Mouse (Mus musculus) retina, adult 2 months (tissue): ENCODE data around the gene Gm3839.
"Not testable (repeated sequence)": the region's sequence is repeated elsewhere in the genome, so short reads cannot be mapped to it uniquely, and the experiment has no call there.

ENCODE experiments used
- DNase-seq: peaks from one replicate; pipeline ENCODE4 v3.0.0-alpha.2; 2012; ENCODE audit warnings: low read depth, low spot score

The Gm3839 gene

GRCm38 (mm10) chr14:11356626-11357025 lies at the start of gene Gm3839:
Gm3839 (minus strand) TSS chr14:11356726.
- DNase-seq, result not testable (repeated sequence)

GRCm38 (mm10) chr14:11405661-11406060 lies 49.1 kb upstream of the Gm3839 start:
- no peak for DNase-seq

DNA sequence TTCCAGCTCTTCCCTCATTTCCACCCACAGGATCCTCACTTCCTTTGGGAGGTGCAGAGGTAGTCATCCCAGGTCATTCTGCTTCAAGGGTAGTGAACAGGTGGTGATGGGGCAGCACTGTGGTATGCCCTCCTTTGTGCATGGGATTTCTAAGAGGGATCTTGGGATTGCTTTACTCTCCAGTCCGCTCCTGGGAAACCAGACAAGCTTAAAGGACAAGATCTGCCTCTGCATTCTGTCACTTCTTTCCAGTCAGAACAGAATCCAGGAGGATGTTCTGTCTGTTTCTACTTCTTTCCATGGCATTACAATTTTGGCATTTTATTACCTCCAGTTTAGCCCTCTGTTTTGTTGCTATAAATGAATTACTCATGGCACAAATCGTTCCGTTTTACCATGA lies 21.3 kb upstream of the Gm3839 start:
- no peak for DNase-seq

GRCm38 (mm10) chr14:11375225-11375624 lies 18.7 kb upstream of the Gm3839 start:
- no peak for DNase-seq

DNA sequence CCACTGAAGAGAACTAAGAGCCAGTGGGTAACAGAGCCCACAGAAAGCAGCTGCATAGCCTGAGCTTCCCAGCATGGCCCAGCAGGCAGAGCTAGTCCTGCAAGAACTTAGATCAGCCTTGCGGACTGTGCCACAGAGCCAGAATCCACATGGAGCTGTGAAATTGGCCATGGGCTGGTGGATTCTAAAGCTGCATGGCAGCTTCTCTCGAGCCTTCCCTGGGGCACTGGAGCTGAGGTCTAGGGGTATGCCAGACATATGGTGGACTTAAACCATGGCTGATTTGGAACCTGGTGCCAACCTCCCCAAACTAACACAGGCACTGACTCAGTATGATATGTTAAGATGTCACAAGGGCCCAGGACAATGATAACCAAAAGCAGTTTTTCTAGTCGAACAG lies 10.4 kb downstream of the Gm3839 start:
- no peak for DNase-seq

GRCm38 (mm10) chr14:11329993-11330392 lies 26.5 kb downstream of the Gm3839 start:
- peak; percentile 3 for DNase-seq

GRCm38 (mm10) chr14:11307079-11307478 lies 49.4 kb downstream of the Gm3839 start:
- DNase-seq, result no peak

DNA sequence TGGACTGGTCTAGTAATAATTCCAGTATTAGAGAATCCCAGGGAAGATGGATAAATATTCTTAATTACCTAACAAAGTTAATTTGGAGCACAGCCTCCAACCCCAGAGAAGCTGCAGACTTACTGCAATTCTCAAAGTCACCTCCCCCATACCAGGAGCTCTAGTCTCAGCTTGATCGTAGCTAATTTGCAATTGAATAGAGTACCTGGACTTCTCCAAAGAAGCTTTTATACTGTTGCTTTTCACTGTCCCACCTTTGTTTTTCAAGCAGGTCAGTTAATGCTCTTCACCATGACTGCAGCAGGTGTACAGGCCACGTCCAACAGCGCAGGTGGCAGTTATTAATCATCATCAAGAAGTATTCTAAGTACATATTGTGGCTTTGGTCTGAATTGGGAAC lies 68.6 kb downstream of the Gm3839 start:
- not testable (repeated sequence) for DNase-seq

GRCm38 (mm10) chr14:11257161-11257705 lies 99.3 kb downstream of the Gm3839 start:
- no peak for DNase-seq

DNA sequence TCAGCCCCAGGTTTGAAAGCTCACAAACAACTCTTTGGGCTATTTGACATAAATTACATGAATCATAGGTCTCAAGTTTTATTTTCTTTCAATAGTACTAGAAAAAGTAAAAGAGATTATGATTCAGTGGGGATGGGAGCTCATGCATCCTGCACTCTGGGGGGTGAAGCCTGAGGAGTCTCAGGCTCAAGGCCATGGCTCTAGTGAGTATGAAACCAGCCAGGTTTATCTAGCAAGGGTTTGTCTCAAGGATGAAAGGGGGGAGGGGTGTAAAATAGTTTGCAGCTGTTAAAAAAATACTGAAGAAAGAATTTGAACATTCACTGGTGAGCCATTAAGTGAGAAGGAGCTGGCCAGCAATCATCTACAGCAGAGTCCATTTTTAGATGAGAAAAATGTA lies 108.5 kb downstream of the Gm3839 start:
- DNase-seq, result no peak

- no peak for DNase-seq
Measured at GRCm38 (mm10) chr14:11244546-11244945, 112.0 kb downstream of the Gm3839 start.

DNA sequence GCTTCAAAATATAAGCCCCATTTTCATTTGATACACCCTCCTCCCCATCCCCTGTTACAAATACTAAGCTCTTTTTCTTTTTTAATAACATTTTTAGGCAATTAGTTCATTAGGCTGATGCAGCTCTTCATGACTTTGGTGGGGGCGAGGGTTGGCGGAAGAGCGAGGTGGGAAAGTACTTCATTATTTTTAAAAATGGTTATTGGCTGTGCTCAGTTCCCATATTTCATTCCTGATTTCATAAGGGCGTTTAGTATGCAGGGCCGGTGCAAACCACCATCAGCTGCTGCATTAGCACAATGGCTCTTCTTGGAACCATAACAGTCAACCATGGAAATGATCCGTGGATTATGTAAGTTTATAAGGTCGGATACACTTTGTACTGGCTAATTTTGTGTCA lies 124.4 kb downstream of the Gm3839 start:
- DNase-seq, result no peak
